Mouse (Mus musculus): ENCODE measurements at regions not wholly inside any gene's neighbourhood (a gene's known extent, or its start where the extent isn't known, plus 50 kb on each side); places are given as distances from the start of the nearest gene placed in this dataset.

DNA sequence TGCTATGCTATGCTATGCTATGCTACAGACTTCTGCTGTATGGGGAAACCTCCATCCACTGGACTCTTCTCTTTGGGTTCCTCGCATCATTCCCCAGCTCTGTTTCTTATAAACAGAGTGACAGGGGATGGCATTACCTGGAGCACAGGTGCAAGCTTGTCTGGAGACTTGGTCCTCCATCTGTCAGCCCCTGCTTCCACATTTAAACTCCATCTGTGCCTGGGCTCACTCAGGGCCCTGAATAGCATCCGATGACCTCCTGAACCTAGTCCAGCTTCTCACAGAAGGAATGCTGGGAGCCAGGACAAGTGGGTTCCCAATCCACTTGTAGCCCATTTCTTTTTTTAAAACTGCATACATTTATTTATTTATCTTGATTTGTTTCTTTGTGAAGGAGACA lies 92.3 kb upstream of the Lhx5 start:
- TF ChIP-seq TAL1 (conservative IDR thresholded peaks at IDR 0.05; ENCODE audit: low read depth, low read length): no peak
- no peak for TF ChIP-seq CTCF (IDR thresholded peaks at IDR 0.05; ENCODE audit: low read depth, low read length)
- no peak for TF ChIP-seq POLR2AphosphoS5 (IDR thresholded peaks at IDR 0.05; ENCODE audit: insufficient replicate concordance, low read depth, low read length)
